Mouse (Mus musculus): ENCODE measurements around the gene Fggy. TPM values are rescaled to one million over a fixed set of nuclear protein-coding genes. Genes with fewer than 3 reads are reported as not detected.

Fggy gene
- polyA plus RNA-seq, 1 experiment from 2014 or later, result 7.9 TPM

DNA sequence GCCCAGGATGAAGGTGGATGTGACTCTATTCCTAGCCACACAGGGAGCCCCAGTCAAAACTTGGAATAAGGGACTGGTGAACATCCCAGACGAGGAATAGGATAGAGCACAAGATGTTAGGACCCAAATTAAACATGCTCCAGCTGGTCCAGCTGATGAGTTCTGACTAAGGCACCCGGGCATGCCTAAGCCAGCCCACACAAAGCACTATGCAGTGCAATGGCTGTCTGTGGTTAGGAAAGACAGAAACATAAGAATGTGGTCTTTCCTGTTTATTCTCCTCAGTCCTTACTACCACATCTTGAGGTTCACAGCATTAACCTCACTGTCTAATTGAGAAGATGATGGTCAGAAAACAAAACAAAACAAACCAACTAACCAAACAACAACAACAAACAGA lies 374.0 kb downstream of the Fggy start:
- H3K4me3 ChIP-seq (ENCODE audit: low read depth, low read length), result no peak overlapping the region
- 55% methylated on average over 2 of the region's 2 CpGs for WGBS
- no peaks in the 10 kb centered on the region for H3K36me3 ChIP-seq (ENCODE audit: control insufficient read depth, insufficient read depth, low read length)
- H3K27ac ChIP-seq (ENCODE audit: low read depth, low read length), result no peak overlapping the region
- H3K4me1 ChIP-seq (replicated peaks; ENCODE audit: control insufficient read depth, insufficient read depth, low read length), result no peaks in the 10 kb centered on the region
- DNase-seq (ENCODE audit: low spot score) (no peak), ATAC-seq (replicated peaks; ENCODE audit: low FRiP score) (no peak)
- no peaks in the 10 kb centered on the region for H3K9me3 ChIP-seq (ENCODE audit: control insufficient read depth, low read length)
- H3K9ac ChIP-seq (ENCODE audit: low read depth, low read length), result no peak overlapping the region
- no peak overlapping the region for H3K4me2 ChIP-seq
- H3K27me3 ChIP-seq (replicated peaks; ENCODE audit: control insufficient read depth, insufficient read depth, low read length), result no peaks in the 10 kb centered on the region

DNA sequence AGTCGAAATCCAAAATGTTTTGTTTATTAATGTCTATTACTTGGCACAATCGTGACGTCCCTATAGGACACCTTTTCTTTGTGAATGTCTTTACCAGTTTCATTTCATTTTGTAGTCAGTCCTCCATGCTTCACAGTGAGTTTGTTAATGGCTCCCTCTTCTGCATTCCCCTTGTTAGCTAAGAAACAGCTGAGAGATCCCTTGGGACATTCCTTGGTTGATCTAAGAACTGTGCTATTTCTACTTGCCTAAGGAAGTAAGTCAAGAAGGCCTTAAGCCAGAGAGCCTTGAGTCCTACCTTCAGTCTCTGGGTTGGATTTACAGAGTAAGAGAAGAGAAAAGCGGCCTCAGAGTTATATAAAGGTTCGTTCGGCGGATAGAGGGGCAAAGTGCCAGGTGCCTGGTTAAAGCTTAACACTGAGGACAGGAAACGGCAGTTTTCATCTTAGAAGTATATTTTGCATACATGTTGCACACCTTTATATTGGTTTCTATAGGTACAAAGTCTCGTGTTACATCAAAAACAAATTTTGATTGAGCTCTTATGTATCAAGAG lies 376.6 kb downstream of the Fggy start:
- H3K9ac ChIP-seq (ENCODE audit: low read depth, low read length), result no peak overlapping the region
- no peaks in the 10 kb centered on the region for H3K36me3 ChIP-seq (ENCODE audit: control insufficient read depth, insufficient read depth, low read length)
- H3K4me3 ChIP-seq (ENCODE audit: low read depth, low read length), result no peak overlapping the region
- 81% methylated on average over 9 of the region's 9 CpGs for WGBS
- H3K9me3 ChIP-seq (ENCODE audit: control insufficient read depth, low read length), result no peaks in the 10 kb centered on the region
- H3K27me3 ChIP-seq (replicated peaks; ENCODE audit: control insufficient read depth, insufficient read depth, low read length), result no peaks in the 10 kb centered on the region
- H3K4me2 ChIP-seq, result no peak overlapping the region
- H3K4me1 ChIP-seq (replicated peaks; ENCODE audit: control insufficient read depth, insufficient read depth, low read length), result no peaks in the 10 kb centered on the region
- DNase-seq (ENCODE audit: low spot score) (no peak), ATAC-seq (replicated peaks; ENCODE audit: low FRiP score) (no peak)
- H3K27ac ChIP-seq (ENCODE audit: low read depth, low read length), result no peak overlapping the region

DNA sequence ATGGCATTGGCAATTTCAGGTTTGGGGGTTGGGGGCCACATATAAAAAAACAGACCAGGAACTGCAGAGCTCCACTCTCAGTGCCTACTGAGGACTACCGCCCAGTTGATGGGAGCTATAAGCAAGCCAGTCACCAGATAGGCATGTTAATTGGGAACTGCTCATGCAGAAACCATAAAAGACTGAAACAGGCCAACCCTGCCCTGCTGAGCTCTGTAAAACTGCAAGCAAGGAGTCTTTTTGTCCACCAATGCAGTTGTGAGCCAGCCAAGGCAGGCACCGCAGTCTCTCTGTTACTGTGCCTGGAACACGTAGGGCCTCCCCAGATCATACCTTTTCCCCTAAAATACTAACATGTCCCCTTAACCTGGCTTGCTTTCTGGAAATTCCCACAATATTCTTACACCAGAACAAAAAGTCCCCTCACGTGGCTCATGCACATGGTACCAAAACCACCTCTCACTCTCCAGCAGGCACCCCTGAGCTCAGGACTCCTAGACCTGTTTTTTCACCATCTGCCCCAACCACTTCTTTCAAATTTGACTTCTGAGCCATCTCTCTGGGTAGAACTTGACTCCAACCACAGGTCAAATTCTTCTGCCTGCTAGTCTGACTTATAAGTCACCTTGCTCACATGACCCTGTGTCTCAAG lies 377.2 kb downstream of the Fggy start:
- DNase-seq (ENCODE audit: low spot score) (no peak), ATAC-seq (replicated peaks; ENCODE audit: low FRiP score) (no peak)
- Histone ChIP-seq H3K4me2 (no peak overlapping the region), H3K9ac (ENCODE audit: low read depth, low read length) (no peak overlapping the region), H3K4me3 (ENCODE audit: low read depth, low read length) (no peak overlapping the region), H3K9me3 (ENCODE audit: control insufficient read depth, low read length) (no peaks in the 10 kb centered on the region), H3K36me3 (ENCODE audit: control insufficient read depth, insufficient read depth, low read length) (no peaks in the 10 kb centered on the region), H3K27ac (ENCODE audit: low read depth, low read length) (no peak overlapping the region), H3K27me3 (replicated peaks; ENCODE audit: control insufficient read depth, insufficient read depth, low read length) (no peaks in the 10 kb centered on the region), H3K4me1 (replicated peaks; ENCODE audit: control insufficient read depth, insufficient read depth, low read length) (no peaks in the 10 kb centered on the region)
- WGBS, result 87% methylated on average over 4 of the region's 4 CpGs

DNA sequence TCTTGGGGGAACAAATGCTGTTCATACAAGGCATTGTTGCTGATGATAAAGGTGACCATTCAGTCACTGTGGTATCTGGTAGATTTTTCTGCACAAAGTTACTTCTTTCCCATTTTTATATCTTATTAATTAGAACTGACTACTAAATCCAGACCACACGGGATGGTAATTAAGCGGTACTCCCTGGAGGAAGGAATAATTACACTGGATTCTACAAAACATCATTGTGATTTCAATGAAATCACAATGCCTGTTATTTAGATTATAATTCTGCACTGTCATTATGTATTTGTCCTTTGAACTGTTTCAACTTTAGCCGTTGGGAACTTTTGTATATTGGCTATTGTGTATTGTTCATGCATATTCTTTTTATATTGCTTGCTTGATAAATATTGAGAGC lies 381.4 kb downstream of the Fggy start:
- ATAC-seq (replicated peaks; ENCODE audit: low FRiP score) (no peak), DNase-seq (ENCODE audit: low spot score) (no peak)
- 81% methylated on average over 3 of the region's 3 CpGs for WGBS
- Histone ChIP-seq H3K27ac (ENCODE audit: low read depth, low read length) (no peak overlapping the region), H3K4me2 (no peak overlapping the region), H3K36me3 (ENCODE audit: control insufficient read depth, insufficient read depth, low read length) (no peaks in the 10 kb centered on the region), H3K9me3 (ENCODE audit: control insufficient read depth, low read length) (no peaks in the 10 kb centered on the region), H3K9ac (ENCODE audit: low read depth, low read length) (no peak overlapping the region), H3K27me3 (replicated peaks; ENCODE audit: control insufficient read depth, insufficient read depth, low read length) (no peaks in the 10 kb centered on the region), H3K4me3 (ENCODE audit: low read depth, low read length) (no peak overlapping the region), H3K4me1 (replicated peaks; ENCODE audit: control insufficient read depth, insufficient read depth, low read length) (no peaks in the 10 kb centered on the region)

DNA sequence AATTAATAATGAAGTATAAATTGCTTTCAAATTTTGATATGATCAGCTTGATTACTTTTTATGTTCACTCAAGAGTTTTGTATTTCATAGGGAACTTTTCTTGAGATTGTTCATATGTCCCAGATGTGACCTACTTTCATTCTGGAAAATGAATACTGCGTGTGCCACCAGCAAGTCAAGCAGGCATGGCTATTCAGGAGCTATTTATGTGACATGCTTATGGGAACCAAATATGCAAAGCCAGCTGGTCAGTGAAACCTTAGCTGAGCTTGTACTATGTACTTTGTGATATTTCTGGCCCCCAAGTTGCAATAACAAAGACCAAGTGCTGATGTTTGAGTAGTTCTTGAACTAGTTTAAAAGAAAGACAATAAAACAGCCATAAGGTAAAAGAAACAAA lies 390.6 kb downstream of the Fggy start:
- no peak overlapping the region for H3K9ac ChIP-seq (ENCODE audit: low read depth, low read length)
- H3K27ac ChIP-seq (ENCODE audit: low read depth, low read length), result no peak overlapping the region
- WGBS, result 72% methylated on average over 1 of the region's 1 CpGs
- ATAC-seq (replicated peaks; ENCODE audit: low FRiP score) (no peak), DNase-seq (ENCODE audit: low spot score) (no peak)
- no peaks in the 10 kb centered on the region for H3K4me1 ChIP-seq (replicated peaks; ENCODE audit: control insufficient read depth, insufficient read depth, low read length)
- no peaks in the 10 kb centered on the region for H3K9me3 ChIP-seq (ENCODE audit: control insufficient read depth, low read length)
- no peaks in the 10 kb centered on the region for H3K36me3 ChIP-seq (ENCODE audit: control insufficient read depth, insufficient read depth, low read length)
- H3K4me2 ChIP-seq, result no peak overlapping the region
- H3K27me3 ChIP-seq (replicated peaks; ENCODE audit: control insufficient read depth, insufficient read depth, low read length), result no peaks in the 10 kb centered on the region
- H3K4me3 ChIP-seq (ENCODE audit: low read depth, low read length), result no peak overlapping the region

DNA sequence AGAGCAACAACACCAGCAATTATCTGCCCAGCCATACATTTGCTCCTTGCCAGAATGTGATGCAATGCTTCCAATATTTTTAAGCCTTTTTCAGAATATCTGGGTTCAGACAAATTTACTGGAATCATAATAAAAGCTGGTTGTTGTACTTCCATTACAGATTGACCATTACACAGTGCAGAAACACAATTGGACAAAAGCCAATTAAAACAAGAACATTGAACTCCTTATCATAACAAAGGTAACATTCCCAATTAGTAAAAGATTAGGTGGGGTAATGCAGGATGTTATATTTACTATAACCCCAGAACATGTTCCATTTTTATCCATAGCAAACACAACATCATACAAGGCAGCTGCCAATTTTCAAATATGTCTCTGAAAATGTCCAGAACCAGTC lies 396.0 kb downstream of the Fggy start:
- H3K9me3 ChIP-seq (ENCODE audit: control insufficient read depth, low read length), result no peaks in the 10 kb centered on the region
- no peak overlapping the region for H3K4me2 ChIP-seq
- DNase-seq (ENCODE audit: low spot score) (no peak), ATAC-seq (replicated peaks; ENCODE audit: low FRiP score) (no peak)
- no peak overlapping the region for H3K27ac ChIP-seq (ENCODE audit: low read depth, low read length)
- H3K4me1 ChIP-seq (replicated peaks; ENCODE audit: control insufficient read depth, insufficient read depth, low read length), result no peaks in the 10 kb centered on the region
- no peak overlapping the region for H3K9ac ChIP-seq (ENCODE audit: low read depth, low read length)
- no peaks in the 10 kb centered on the region for H3K36me3 ChIP-seq (ENCODE audit: control insufficient read depth, insufficient read depth, low read length)
- H3K4me3 ChIP-seq (ENCODE audit: low read depth, low read length), result no peak overlapping the region
- H3K27me3 ChIP-seq (replicated peaks; ENCODE audit: control insufficient read depth, insufficient read depth, low read length), result no peaks in the 10 kb centered on the region

DNA sequence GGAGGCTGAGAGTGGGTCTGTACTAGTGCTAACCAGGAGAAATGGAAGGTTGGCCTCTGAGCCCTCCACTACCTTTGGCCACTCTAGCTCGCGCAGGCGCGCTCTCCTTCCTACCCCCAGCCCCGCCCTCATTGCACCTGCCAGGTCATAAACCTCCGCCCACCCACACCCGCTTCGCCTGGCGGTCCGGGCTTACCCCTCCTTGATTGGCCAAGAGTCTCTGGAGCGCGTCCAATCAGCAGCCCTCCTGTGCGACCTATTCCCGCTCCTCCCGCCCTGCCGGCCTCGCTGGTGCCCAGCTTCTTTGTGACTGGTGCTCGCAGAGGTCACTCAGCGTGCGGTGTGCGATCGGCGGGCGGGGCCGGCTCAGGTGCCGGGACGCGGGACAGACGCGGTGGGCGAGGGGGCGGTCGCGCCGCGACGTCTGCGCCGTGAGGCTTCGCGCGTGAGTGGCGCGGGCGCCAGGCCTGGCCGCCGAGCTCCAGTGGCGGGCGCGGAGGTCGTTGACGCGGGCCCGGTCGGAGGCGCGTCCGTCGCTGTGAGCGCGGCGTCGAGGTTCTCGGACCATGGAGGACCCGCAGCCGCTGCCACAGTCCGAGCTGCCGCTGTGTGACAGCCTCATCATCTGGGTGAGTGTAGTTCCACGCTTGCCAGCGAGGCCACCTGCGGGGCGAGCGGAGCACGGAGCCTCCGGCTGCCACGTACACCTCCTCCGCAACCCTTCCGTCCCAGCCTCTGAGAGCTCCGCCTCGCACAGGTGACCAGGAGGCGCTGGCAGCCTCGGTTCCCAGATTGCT lies 409.8 kb downstream of the Fggy start, which contains the start of gene Hook1:
Gene Hook1, plus strand, starts transcription at position 313 of the 797 bp plus-strand sequence.
- 0 out of 2 replicates have a peak, but pooled peaks cover 4% of the 10 kb centered on the region for H3K27me3 ChIP-seq (replicated peaks; ENCODE audit: control insufficient read depth, insufficient read depth, low read length)
- DNase-seq (ENCODE audit: low spot score), result peak; percentile 83
- no peaks in the 10 kb centered on the region for H3K36me3 ChIP-seq (ENCODE audit: control insufficient read depth, insufficient read depth, low read length)
- H3K9me3 ChIP-seq (ENCODE audit: control insufficient read depth, low read length), result no peaks in the 10 kb centered on the region
- 1% methylated on average over 82 of the region's 82 CpGs for WGBS
- peak within 1 kb of the TSS; percentile 62 for H3K4me3 ChIP-seq (ENCODE audit: low read depth, low read length)
- peak; percentile 99 for ATAC-seq (replicated peaks; ENCODE audit: low FRiP score)
- 0 out of 2 replicates have a peak, but pooled peaks cover 2% of the 10 kb centered on the region for H3K4me1 ChIP-seq (replicated peaks; ENCODE audit: control insufficient read depth, insufficient read depth, low read length)
- H3K9ac ChIP-seq (ENCODE audit: low read depth, low read length), result peak within 1 kb of the TSS; percentile 58
- 0 out of 2 replicates have a peak within 1 kb of the TSS, but pooled peaks have one; percentile 34 for H3K27ac ChIP-seq (ENCODE audit: low read depth, low read length)
- peak within 1 kb of the TSS; percentile 77 for H3K4me2 ChIP-seq
